Mouse (Mus musculus): Measurements from ENCODE around the gene Oprd1. TPM values are rescaled to one million over a fixed set of nuclear protein-coding genes. Genes with fewer than 3 reads are reported as not detected.

The Oprd1 gene
- polyA plus RNA-seq, 1 experiment from 2014 or later, result 0.19 TPM

- ATAC-seq (ENCODE audit: low read depth), result peak; percentile 21; the same call in 1 of the 2 replicates
- no peak within 1 kb of the TSS for H3K27ac ChIP-seq (replicated peaks; ENCODE audit: low read depth, low read length)
- no peaks in the 10 kb centered on the region for H3K36me3 ChIP-seq (ENCODE audit: control insufficient read depth, insufficient read depth, low read length)
These were observed 70.0 kb downstream of the Oprd1 start, which contains the start of gene Gm10300 for GRCm38 (mm10) chr4:132074077-132074932. Gene Gm10300, plus strand, starts transcription at chr4:132074697.

GRCm38 (mm10) chr4:132072946-132073345, 71.3 kb downstream of the Oprd1 start:
- no peaks in the 10 kb centered on the region for H3K27me3 ChIP-seq (replicated peaks; ENCODE audit: control insufficient read depth, insufficient read depth, low read length)
- ATAC-seq (ENCODE audit: low read depth) (no peak), DNase-seq (ENCODE audit: low spot score) (no peak)
- no peak overlapping the region for H3K4me2 ChIP-seq (ENCODE audit: low read depth, low read length)
- no peak overlapping the region for H3K27ac ChIP-seq (replicated peaks; ENCODE audit: low read depth, low read length)
- no peak overlapping the region for H3K4me3 ChIP-seq (ENCODE audit: low read depth, low read length)
- no peak overlapping the region for H3K9ac ChIP-seq (ENCODE audit: low read depth, low read length)
- 71% methylated on average over 6 of the region's 6 CpGs for WGBS
- no peaks in the 10 kb centered on the region for H3K36me3 ChIP-seq (ENCODE audit: control insufficient read depth, insufficient read depth, low read length)
- no peaks in the 10 kb centered on the region for H3K9me3 ChIP-seq (ENCODE audit: control insufficient read depth, low read length)
- peaks cover 3% of the 10 kb centered on the region for H3K4me1 ChIP-seq (ENCODE audit: control insufficient read depth, insufficient read depth, low read length)

More at GRCm38 (mm10) chr4:132074077-132074932, 70.0 kb downstream of the Oprd1 start, which contains the start of gene Gm10300:
- Histone ChIP-seq H3K4me2 (ENCODE audit: low read depth, low read length) (peak within 1 kb of the TSS; percentile 84), H3K9ac (ENCODE audit: low read depth, low read length) (peak within 1 kb of the TSS; percentile 72), H3K27me3 (replicated peaks; ENCODE audit: control insufficient read depth, insufficient read depth, low read length) (no peaks in the 10 kb centered on the region), H3K9me3 (ENCODE audit: control insufficient read depth, low read length) (no peaks in the 10 kb centered on the region), H3K4me1 (ENCODE audit: control insufficient read depth, insufficient read depth, low read length) (peaks cover 3% of the 10 kb centered on the region), H3K4me3 (ENCODE audit: low read depth, low read length) (peak within 1 kb of the TSS; percentile 66)
- DNase-seq (ENCODE audit: low spot score), result no peak
- WGBS, result 1% methylated on average over 38 of the region's 42 CpGs

GRCm38 (mm10) chr4:132072156-132072555, 72.1 kb downstream of the Oprd1 start:
- Histone ChIP-seq H3K27ac (replicated peaks; ENCODE audit: low read depth, low read length) (no peak overlapping the region), H3K4me1 (ENCODE audit: control insufficient read depth, insufficient read depth, low read length) (peaks cover 3% of the 10 kb centered on the region), H3K9ac (ENCODE audit: low read depth, low read length) (no peak overlapping the region), H3K36me3 (ENCODE audit: control insufficient read depth, insufficient read depth, low read length) (no peaks in the 10 kb centered on the region), H3K9me3 (ENCODE audit: control insufficient read depth, low read length) (no peaks in the 10 kb centered on the region), H3K4me3 (ENCODE audit: low read depth, low read length) (no peak overlapping the region), H3K4me2 (ENCODE audit: low read depth, low read length) (no peak overlapping the region), H3K27me3 (replicated peaks; ENCODE audit: control insufficient read depth, insufficient read depth, low read length) (no peaks in the 10 kb centered on the region)
- ATAC-seq (ENCODE audit: low read depth) (no peak), DNase-seq (ENCODE audit: low spot score) (no peak)
- 66% methylated on average over 3 of the region's 3 CpGs for WGBS

- Histone ChIP-seq H3K36me3 (ENCODE audit: control insufficient read depth, insufficient read depth, low read length) (no peaks in the 10 kb centered on the region), H3K4me2 (ENCODE audit: low read depth, low read length) (no peak overlapping the region), H3K9ac (ENCODE audit: low read depth, low read length) (no peak overlapping the region), H3K4me3 (ENCODE audit: low read depth, low read length) (no peak overlapping the region), H3K27ac (replicated peaks; ENCODE audit: low read depth, low read length) (no peak overlapping the region), H3K9me3 (ENCODE audit: control insufficient read depth, low read length) (no peaks in the 10 kb centered on the region), H3K4me1 (ENCODE audit: control insufficient read depth, insufficient read depth, low read length) (peaks cover 5% of the 10 kb centered on the region), H3K27me3 (replicated peaks; ENCODE audit: control insufficient read depth, insufficient read depth, low read length) (no peaks in the 10 kb centered on the region)
- WGBS, result 81% methylated on average over 2 of the region's 2 CpGs
- no peak for ATAC-seq (ENCODE audit: low read depth)
- no peak for DNase-seq (ENCODE audit: low spot score)
These were observed 72.6 kb downstream of the Oprd1 start for GRCm38 (mm10) chr4:132071674-132072073.

- ATAC-seq (ENCODE audit: low read depth), result no peak; the same call in 1 of the 2 replicates
- Histone ChIP-seq H3K27me3 (replicated peaks; ENCODE audit: control insufficient read depth, insufficient read depth, low read length) (no peaks in the 10 kb centered on the region), H3K4me1 (ENCODE audit: control insufficient read depth, insufficient read depth, low read length) (peaks cover 13% of the 10 kb centered on the region), H3K4me2 (ENCODE audit: low read depth, low read length) (no peak overlapping the region), H3K9me3 (ENCODE audit: control insufficient read depth, low read length) (no peaks in the 10 kb centered on the region), H3K27ac (replicated peaks; ENCODE audit: low read depth, low read length) (no peak overlapping the region), H3K9ac (ENCODE audit: low read depth, low read length) (no peak overlapping the region), H3K36me3 (ENCODE audit: control insufficient read depth, insufficient read depth, low read length) (no peaks in the 10 kb centered on the region), H3K4me3 (ENCODE audit: low read depth, low read length) (no peak overlapping the region)
- DNase-seq (ENCODE audit: low spot score), result no peak
- WGBS, result 78% methylated on average over 2 of the region's 2 CpGs
These were observed 76.4 kb downstream of the Oprd1 start for GRCm38 (mm10) chr4:132067938-132068235.

GRCm38 (mm10) chr4:132067112-132067937, 77.0 kb downstream of the Oprd1 start:
- Histone ChIP-seq H3K27ac (replicated peaks; ENCODE audit: low read depth, low read length) (no peak overlapping the region), H3K4me3 (ENCODE audit: low read depth, low read length) (no peak overlapping the region), H3K36me3 (ENCODE audit: control insufficient read depth, insufficient read depth, low read length) (no peaks in the 10 kb centered on the region), H3K9me3 (ENCODE audit: control insufficient read depth, low read length) (no peaks in the 10 kb centered on the region), H3K9ac (ENCODE audit: low read depth, low read length) (no peak overlapping the region), H3K4me1 (ENCODE audit: control insufficient read depth, insufficient read depth, low read length) (peaks cover 13% of the 10 kb centered on the region), H3K27me3 (replicated peaks; ENCODE audit: control insufficient read depth, insufficient read depth, low read length) (no peaks in the 10 kb centered on the region), H3K4me2 (ENCODE audit: low read depth, low read length) (no peak overlapping the region)
- 81% methylated on average over 14 of the region's 14 CpGs for WGBS
- DNase-seq (ENCODE audit: low spot score), result no peak
- ATAC-seq (ENCODE audit: low read depth), result no peak

GRCm38 (mm10) chr4:132066101-132066773, 78.0 kb downstream of the Oprd1 start:
- H3K9me3 ChIP-seq (ENCODE audit: control insufficient read depth, low read length), result no peaks in the 10 kb centered on the region
- 45% methylated on average over 10 of the region's 10 CpGs for WGBS
- peak overlapping the region; percentile 15; the same call in 1 of the 2 replicates for H3K9ac ChIP-seq (ENCODE audit: low read depth, low read length)
- ATAC-seq (ENCODE audit: low read depth) (peak; percentile 45; the same call in 1 of the 2 replicates), DNase-seq (ENCODE audit: low spot score) (peak; percentile 68)
- no peaks in the 10 kb centered on the region for H3K36me3 ChIP-seq (ENCODE audit: control insufficient read depth, insufficient read depth, low read length)
- peaks cover 13% of the 10 kb centered on the region for H3K4me1 ChIP-seq (ENCODE audit: control insufficient read depth, insufficient read depth, low read length)
- no peak overlapping the region for H3K4me3 ChIP-seq (ENCODE audit: low read depth, low read length)
- H3K27ac ChIP-seq (replicated peaks; ENCODE audit: low read depth, low read length), result no peak overlapping the region
- no peak overlapping the region for H3K4me2 ChIP-seq (ENCODE audit: low read depth, low read length)
- H3K27me3 ChIP-seq (replicated peaks; ENCODE audit: control insufficient read depth, insufficient read depth, low read length), result no peaks in the 10 kb centered on the region

GRCm38 (mm10) chr4:132065578-132065977, 78.7 kb downstream of the Oprd1 start:
- ATAC-seq (ENCODE audit: low read depth) (no peak), DNase-seq (ENCODE audit: low spot score) (no peak)
- Histone ChIP-seq H3K4me2 (ENCODE audit: low read depth, low read length) (no peak overlapping the region), H3K9ac (ENCODE audit: low read depth, low read length) (no peak overlapping the region), H3K4me1 (ENCODE audit: control insufficient read depth, insufficient read depth, low read length) (peaks cover 13% of the 10 kb centered on the region), H3K9me3 (ENCODE audit: control insufficient read depth, low read length) (no peaks in the 10 kb centered on the region), H3K27me3 (replicated peaks; ENCODE audit: control insufficient read depth, insufficient read depth, low read length) (no peaks in the 10 kb centered on the region), H3K4me3 (ENCODE audit: low read depth, low read length) (no peak overlapping the region), H3K36me3 (ENCODE audit: control insufficient read depth, insufficient read depth, low read length) (no peaks in the 10 kb centered on the region), H3K27ac (replicated peaks; ENCODE audit: low read depth, low read length) (no peak overlapping the region)
- WGBS, result 67% methylated on average over 3 of the region's 3 CpGs
